Mouse (Mus musculus) bone marrow, adult 2 months (tissue): ENCODE measurements around the gene Cdc42se1. TPM values are rescaled to one million over a fixed set of nuclear protein-coding genes. Genes with fewer than 3 reads are reported as not detected.
"Not testable (repeated sequence)": the region's sequence is repeated elsewhere in the genome, so short reads cannot be mapped to it uniquely, and the experiment has no call there.

Source experiments
- H3K27ac ChIP-seq: fragments of 200-500 bp; 2 replicates; pipeline ENCODE4 v1.5.1; 2012; ENCODE audit warnings: low read depth, mild to moderate bottlenecking, control low read depth, inconsistent platforms, low read length; ENCODE audit not compliant: control insufficient read depth, poor library complexity, insufficient read depth
- H3K4me1 ChIP-seq: fragments of 200-500 bp; 2 replicates; pipeline ENCODE4 v1.6.1; 2011; ENCODE audit warnings: low read length; ENCODE audit not compliant: control insufficient read depth, insufficient read depth
- H3K4me3 ChIP-seq: fragments of 200-500 bp; replicated peaks from 2 replicates; pipeline ENCODE3; 2011; ENCODE audit warnings: mild to moderate bottlenecking, low read depth, low read length, control low read depth; ENCODE audit not compliant: control insufficient read depth
- CTCF ChIP-seq: fragments of 200-500 bp; IDR thresholded peaks from 2 replicates; pipeline ENCODE4 v1.5.1; 2011; ENCODE audit warnings: low read length, control low read depth; ENCODE audit not compliant: control insufficient read depth, insufficient read depth
- POLR2A ChIP-seq: fragments of 200-500 bp; IDR thresholded peaks from 2 replicates; pipeline ENCODE4 v1.6.1; 2011; ENCODE audit warnings: low read depth, mild to moderate bottlenecking, control low read depth, low read length, borderline replicate concordance; ENCODE audit not compliant: control insufficient read depth
- WGBS: fragments of 180-500 bp; shearing (Covaris S2); methylation state at CpG from one replicate; pipeline ENCODE4 v1.1.7; 2018; 5-methylcytosine and 5-hydroxymethylcytosine counted together
- polyA plus RNA-seq: library from polyadenylated mRNA; stranded (reverse); fragments of >200 nt; gene quantifications from 2 replicates; pipeline ENCODE4 v1.2.4, GENCODE M21; 2011; ENCODE audit warnings: low replicate concordance; ENCODE audit not compliant: missing spikeins, insufficient read depth, insufficient read length

Gene Cdc42se1
- polyA plus RNA-seq, 1 experiment = 54.7 TPM

DNA sequence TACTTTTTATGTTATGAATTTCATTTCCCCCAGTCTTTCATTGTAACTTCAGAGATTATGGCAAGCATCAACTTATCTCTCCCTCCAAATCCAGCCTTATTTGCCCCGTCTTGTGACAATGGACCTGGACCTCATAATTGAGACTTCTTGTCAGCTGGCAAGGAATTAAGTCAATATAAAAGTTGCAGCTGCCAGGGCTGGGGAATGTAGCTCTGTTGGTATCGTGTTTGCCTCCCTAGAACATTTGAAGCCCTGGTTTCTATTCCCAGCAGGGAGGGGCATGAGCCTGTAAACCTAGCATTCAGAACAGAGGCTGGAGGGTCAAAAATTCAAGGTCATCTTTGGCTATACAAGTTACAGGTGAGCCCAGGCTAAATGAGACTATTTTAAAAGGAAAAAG, 32.8 kb upstream of the Cdc42se1 start:
- Histone ChIP-seq H3K27ac (no peak overlapping the region), H3K4me1 (no peaks in the 10 kb centered on the region; the same call in 1 of the 2 replicates), H3K4me3 (no peak overlapping the region)
- no peak for TF ChIP-seq POLR2A
- TF ChIP-seq CTCF = no peak
- WGBS = 95% methylated on average over 2 of the region's 2 CpGs

DNA sequence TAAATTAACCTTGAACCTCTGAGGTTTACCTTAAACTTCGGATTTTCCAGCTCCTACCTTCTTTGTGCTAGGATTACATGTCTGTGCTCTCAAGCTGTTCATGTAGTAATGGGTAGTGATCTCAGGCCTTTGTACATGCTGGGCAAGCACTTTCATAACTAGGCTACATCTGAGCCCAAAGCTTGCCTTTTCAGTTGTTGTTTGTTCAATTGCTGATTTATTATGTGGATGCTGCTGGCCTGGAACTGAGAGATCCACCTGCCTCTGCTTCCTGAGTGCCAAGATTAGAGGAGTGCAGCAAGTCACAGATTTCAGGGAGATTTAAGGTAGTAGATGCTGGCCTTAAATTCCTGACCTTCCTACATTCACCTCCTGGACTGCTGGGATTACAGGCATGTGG, 29.4 kb upstream of the Cdc42se1 start:
- 72% methylated on average over 1 of the region's 1 CpGs for WGBS
- H3K4me1 ChIP-seq = no peaks in the 10 kb centered on the region; the same call in 1 of the 2 replicates
- TF ChIP-seq POLR2A = no peak
- no peak for TF ChIP-seq CTCF
- no peak overlapping the region for H3K4me3 ChIP-seq
- H3K27ac ChIP-seq = no peak overlapping the region

DNA sequence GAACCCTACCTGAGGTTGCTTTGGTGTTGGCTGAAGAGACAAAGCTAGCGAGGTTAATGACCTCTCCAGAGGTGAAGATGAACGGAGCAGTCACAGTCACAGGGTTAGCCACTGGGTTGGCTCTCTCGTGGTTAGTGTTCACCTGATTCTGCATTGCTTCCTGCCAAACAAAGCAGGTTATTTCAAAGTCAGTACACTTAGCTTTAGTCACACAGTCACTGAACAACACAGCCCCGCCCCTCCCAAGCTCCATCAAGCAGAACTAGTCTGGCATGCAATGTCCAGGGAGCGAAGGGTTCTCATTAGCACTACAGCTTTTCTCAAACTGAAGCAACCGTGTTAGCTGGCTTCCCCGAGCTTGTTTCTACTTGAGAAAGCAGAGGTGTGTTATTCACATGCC, 28.4 kb upstream of the Cdc42se1 start:
- TF ChIP-seq POLR2A = no peak
- no peak for TF ChIP-seq CTCF
- Histone ChIP-seq H3K4me1 (no peaks in the 10 kb centered on the region), H3K4me3 (no peak overlapping the region), H3K27ac (no peak overlapping the region)
- 91% methylated on average over 7 of the region's 7 CpGs for WGBS

DNA sequence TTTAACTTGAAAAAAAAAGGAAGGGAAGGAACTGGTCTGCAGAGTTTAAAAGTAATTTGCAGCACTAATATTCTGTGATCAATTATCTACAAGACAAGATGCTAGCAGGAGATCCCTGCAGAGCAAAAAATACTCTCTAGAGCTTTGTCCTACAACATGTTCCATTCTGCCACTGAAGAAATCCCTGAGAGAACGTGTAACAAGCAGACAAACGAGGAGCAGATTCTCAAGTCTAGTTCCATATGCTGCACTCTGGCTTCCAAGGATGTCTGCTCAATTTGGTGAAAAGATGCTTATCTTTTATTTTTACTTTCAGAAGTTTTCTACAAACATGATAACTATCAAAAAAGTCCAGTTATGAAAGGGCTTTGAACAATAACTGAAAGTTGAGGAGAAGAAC, 28.0 kb upstream of the Cdc42se1 start:
- WGBS = 87% methylated on average over 2 of the region's 2 CpGs
- Histone ChIP-seq H3K27ac (no peak overlapping the region), H3K4me1 (no peaks in the 10 kb centered on the region), H3K4me3 (no peak overlapping the region)
- TF ChIP-seq POLR2A (no peak), CTCF (no peak)

DNA sequence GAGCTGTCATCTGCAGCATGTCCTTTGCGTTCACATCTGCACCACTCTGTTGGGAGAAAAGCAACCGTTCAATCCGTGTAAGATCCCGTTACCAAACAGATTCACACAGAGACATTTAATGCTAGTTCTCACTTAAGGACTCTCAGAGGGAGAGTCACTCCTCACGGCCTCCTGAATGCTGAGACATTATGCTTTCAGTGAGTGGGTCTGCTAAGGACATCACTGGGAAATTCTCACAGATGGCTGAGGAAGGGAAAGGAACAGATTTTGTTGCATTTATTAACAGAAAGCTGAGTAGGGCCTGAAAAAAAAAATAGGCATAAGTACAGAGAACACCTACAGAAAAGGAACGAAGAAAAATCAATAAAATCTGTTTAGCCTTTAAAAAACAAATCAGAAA, 24.7 kb upstream of the Cdc42se1 start:
- no peaks in the 10 kb centered on the region for H3K4me1 ChIP-seq
- H3K27ac ChIP-seq = no peak overlapping the region
- H3K4me3 ChIP-seq = no peak overlapping the region
- TF ChIP-seq CTCF (no peak), POLR2A (no peak)
- 97% methylated on average over 6 of the region's 6 CpGs for WGBS

DNA sequence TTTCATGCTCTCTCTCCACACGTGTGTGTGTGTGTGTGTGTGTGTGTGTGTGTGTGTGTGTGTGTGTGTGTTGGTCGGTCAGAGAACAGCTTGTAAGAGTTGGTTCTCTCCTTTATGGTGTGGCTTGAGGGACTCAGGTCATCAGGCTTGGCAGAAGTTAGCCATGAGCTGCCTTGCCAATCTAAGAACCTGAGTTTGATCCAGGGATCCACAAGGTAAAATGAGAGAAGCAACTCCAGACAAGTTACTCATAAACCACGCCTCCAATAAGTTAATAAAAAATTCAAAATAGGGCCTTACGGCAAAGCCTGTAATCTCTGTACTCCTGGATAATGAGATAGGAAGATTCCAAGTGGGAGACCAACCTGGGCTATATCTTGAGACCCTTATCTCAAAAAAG, 20.2 kb upstream of the Cdc42se1 start:
- H3K4me3 ChIP-seq = no peak overlapping the region
- H3K4me1 ChIP-seq = no peaks in the 10 kb centered on the region
- WGBS = 86% methylated on average over 4 of the region's 4 CpGs
- TF ChIP-seq CTCF = no peak
- no peak for TF ChIP-seq POLR2A
- no peak overlapping the region for H3K27ac ChIP-seq

DNA sequence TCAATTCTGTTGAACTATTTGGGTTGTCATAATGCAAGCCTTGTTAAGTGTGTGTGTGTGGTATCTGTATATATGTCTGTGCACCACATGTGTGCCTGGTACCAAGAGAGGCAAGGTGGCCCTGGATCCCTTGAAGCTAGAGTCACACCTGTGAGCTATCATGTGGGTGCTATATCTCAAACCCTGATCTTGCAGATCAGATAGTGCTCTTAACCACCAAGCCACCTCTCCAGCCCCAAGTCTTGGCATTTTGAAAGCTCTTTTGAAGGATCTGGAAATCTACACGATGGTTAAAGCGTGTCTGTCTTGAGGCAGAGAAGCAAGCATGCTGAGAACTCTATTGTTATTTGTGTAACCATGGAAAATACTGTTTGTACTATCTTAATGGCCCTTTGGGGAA, 17.9 kb upstream of the Cdc42se1 start:
- TF ChIP-seq POLR2A = no peak
- no peak for TF ChIP-seq CTCF
- H3K4me3 ChIP-seq = no peak overlapping the region
- WGBS = 81% methylated on average over 2 of the region's 2 CpGs
- no peaks in the 10 kb centered on the region for H3K4me1 ChIP-seq
- no peak overlapping the region for H3K27ac ChIP-seq

DNA sequence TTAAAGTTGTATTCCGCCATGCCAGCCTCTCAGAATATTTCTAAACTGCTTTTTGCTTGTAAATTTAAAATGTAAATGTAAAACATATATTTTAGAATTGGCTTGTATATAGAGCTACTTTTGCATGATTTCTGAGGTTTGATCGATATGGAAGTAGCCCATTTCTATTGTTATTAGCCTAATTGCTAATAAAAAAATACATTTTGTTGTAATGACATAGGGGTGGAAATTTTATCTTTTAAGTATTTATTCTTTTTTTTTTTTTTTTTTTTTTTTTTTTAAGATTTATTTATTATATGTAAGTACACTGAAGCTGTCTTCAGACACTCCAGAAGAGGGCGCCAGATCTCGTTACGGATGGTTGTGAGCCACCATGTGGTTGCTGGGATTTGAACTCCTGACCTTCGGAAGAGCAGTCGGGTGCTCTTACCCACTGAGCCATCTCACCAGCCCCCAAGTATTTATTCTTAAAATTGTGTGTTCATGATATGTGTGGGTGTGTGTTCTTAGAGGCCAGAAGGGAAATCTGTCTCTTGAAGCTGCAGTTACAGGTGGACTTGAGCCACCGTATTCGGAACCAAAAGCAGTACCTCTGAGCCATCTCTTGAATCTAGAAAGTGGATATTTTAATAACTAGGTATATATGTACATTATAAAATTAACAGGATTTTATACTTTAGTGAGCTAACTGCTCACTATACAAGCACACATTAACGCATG, 15.5 kb upstream of the Cdc42se1 start:
- H3K27ac ChIP-seq, H3K4me1 ChIP-seq, H3K4me3 ChIP-seq: not testable (repeated sequence)
- WGBS = 70% methylated on average over 9 of the region's 10 CpGs

DNA sequence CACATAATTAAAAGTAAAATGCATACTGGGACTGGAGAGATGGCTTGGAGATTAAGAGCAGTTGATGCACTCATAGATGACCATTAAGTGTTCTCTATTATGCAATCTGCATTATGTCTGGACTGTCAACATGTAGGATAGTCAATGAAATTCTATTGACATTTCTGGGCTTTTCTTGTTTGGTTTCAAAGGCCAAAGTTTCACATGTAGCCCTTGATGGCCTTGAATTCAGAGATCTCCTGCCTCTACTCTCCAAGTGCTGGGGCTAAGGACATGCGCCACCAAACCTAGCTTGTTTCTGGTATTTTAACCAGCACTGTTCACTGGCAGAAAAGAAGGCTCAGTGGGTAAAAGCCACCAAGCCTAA, 14.9 kb upstream of the Cdc42se1 start:
- no peak overlapping the region for H3K27ac ChIP-seq

More for the DNA sequence above, 14.9 kb upstream of the Cdc42se1 start:
- no peak for TF ChIP-seq CTCF
- TF ChIP-seq POLR2A = no peak
- Histone ChIP-seq H3K4me1 (no peaks in the 10 kb centered on the region), H3K4me3 (no peak overlapping the region)
- WGBS = 97% methylated on average over 1 of the region's 1 CpGs
